Mouse (Mus musculus) hindbrain, embryonic 10.5 days (tissue): ENCODE measurements around the gene Stat5b. TPM values are rescaled to one million over a fixed set of nuclear protein-coding genes. Genes with fewer than 3 reads are reported as not detected.

Source experiments
- DNase-seq: peaks from one replicate; pipeline ENCODE4 v3.0.0-alpha.2; 2017; ENCODE audit warnings: low spot score
- H3K27ac ChIP-seq: fragments of 300-500 bp; sonication (generic); 2 replicates; pipeline ENCODE4 v1.5.1; 2016; ENCODE audit warnings: mild to moderate bottlenecking, moderate library complexity
- H3K27me3 ChIP-seq: fragments of 300-500 bp; sonication (generic); 2 replicates; pipeline ENCODE4 v1.6.1; 2016; ENCODE audit warnings: mild to moderate bottlenecking; ENCODE audit not compliant: poor library complexity, insufficient read depth, severe bottlenecking
- H3K36me3 ChIP-seq: fragments of 300-500 bp; sonication (generic); 2 replicates; pipeline ENCODE4 v1.6.1; 2016; ENCODE audit warnings: mild to moderate bottlenecking, moderate library complexity
- H3K4me1 ChIP-seq: fragments of 300-500 bp; sonication (generic); replicated peaks from 2 replicates; pipeline ENCODE4 v1.6.1; 2016; ENCODE audit warnings: mild to moderate bottlenecking
- H3K4me3 ChIP-seq: fragments of 300-500 bp; sonication (generic); 2 replicates; pipeline ENCODE4 v1.5.1; 2016; ENCODE audit warnings: mild to moderate bottlenecking, moderate library complexity
- H3K9me3 ChIP-seq: fragments of 300-500 bp; sonication (generic); 2 replicates; pipeline ENCODE4 v1.6.1; 2016; ENCODE audit warnings: mild to moderate bottlenecking, moderate library complexity
- WGBS: fragments of 180-500 bp; shearing (Covaris S2); methylation state at CpG from one replicate; pipeline ENCODE4 v1.1.7; 2016; 5-methylcytosine and 5-hydroxymethylcytosine counted together
- polyA plus RNA-seq: library from polyadenylated mRNA; unstranded; fragments of >200 nt; fragmentation: Nextera tagmentation; extraction: Ambion mirVana; gene quantifications from 2 replicates; pipeline ENCODE4 v1.2.1, GENCODE M21; 2016

Gene Stat5b
- polyA plus RNA-seq, 1 experiment from 2014 or later: 14.8 TPM

GRCm38 (mm10) chr11:100848080-100848479, 2.4 kb downstream of the Stat5b start:
- Histone ChIP-seq H3K36me3 (no peaks in the 10 kb centered on the region), H3K27ac (no peak overlapping the region), H3K4me3 (no peak overlapping the region), H3K4me1 (peaks cover 29% of the 10 kb centered on the region), H3K9me3 (no peaks in the 10 kb centered on the region), H3K27me3 (peaks cover 34% of the 10 kb centered on the region)
- no peak for DNase-seq
- WGBS: 79% methylated on average over 4 of the region's 4 CpGs

GRCm38 (mm10) chr11:100847572-100847971, 3.0 kb downstream of the Stat5b start:
- Histone ChIP-seq H3K36me3 (no peaks in the 10 kb centered on the region), H3K27me3 (peaks cover 29% of the 10 kb centered on the region), H3K4me1 (peaks cover 29% of the 10 kb centered on the region), H3K27ac (no peak overlapping the region), H3K9me3 (no peaks in the 10 kb centered on the region), H3K4me3 (no peak overlapping the region)
- DNase-seq: no peak
- WGBS: 88% methylated on average over 4 of the region's 4 CpGs

- H3K4me3 ChIP-seq: no peak overlapping the region
- DNase-seq: no peak
- H3K9me3 ChIP-seq: no peaks in the 10 kb centered on the region
- peaks cover 19% of the 10 kb centered on the region for H3K4me1 ChIP-seq
- H3K27me3 ChIP-seq: peaks cover 15% of the 10 kb centered on the region
- no peaks in the 10 kb centered on the region for H3K36me3 ChIP-seq
- H3K27ac ChIP-seq: no peak overlapping the region
- 83% methylated on average over 6 of the region's 6 CpGs for WGBS
Observed at GRCm38 (mm10) chr11:100845793-100846192, 4.7 kb downstream of the Stat5b start.

- H3K9me3 ChIP-seq: no peaks in the 10 kb centered on the region
- peaks cover 8% of the 10 kb centered on the region for H3K4me1 ChIP-seq
- no peak for DNase-seq
- WGBS: 89% methylated on average over 4 of the region's 4 CpGs
- H3K27ac ChIP-seq: no peak overlapping the region
- H3K27me3 ChIP-seq: peaks cover 12% of the 10 kb centered on the region
- H3K4me3 ChIP-seq: no peak overlapping the region
- no peaks in the 10 kb centered on the region for H3K36me3 ChIP-seq
Observed at GRCm38 (mm10) chr11:100844121-100844520, 6.4 kb downstream of the Stat5b start.

GRCm38 (mm10) chr11:100843070-100843669, 7.4 kb downstream of the Stat5b start:
- H3K36me3 ChIP-seq: no peaks in the 10 kb centered on the region
- WGBS: 94% methylated on average over 8 of the region's 8 CpGs
- 0 out of 2 replicates have a peak, but pooled peaks cover 3% of the 10 kb centered on the region for H3K27me3 ChIP-seq
- DNase-seq: no peak
- no peaks in the 10 kb centered on the region for H3K9me3 ChIP-seq
- no peak overlapping the region for H3K4me3 ChIP-seq
- H3K4me1 ChIP-seq: no peaks in the 10 kb centered on the region; the same call in 1 of the 2 replicates
- no peak overlapping the region for H3K27ac ChIP-seq

- DNase-seq: no peak
- 84% methylated on average over 7 of the region's 7 CpGs for WGBS
- Histone ChIP-seq H3K4me3 (no peak overlapping the region), H3K9me3 (peaks cover 4% of the 10 kb centered on the region), H3K27me3 (no peaks in the 10 kb centered on the region), H3K27ac (no peak overlapping the region), H3K36me3 (no peaks in the 10 kb centered on the region), H3K4me1 (no peaks in the 10 kb centered on the region; the same call in 1 of the 2 replicates)
Observed at GRCm38 (mm10) chr11:100842025-100842424, 8.5 kb downstream of the Stat5b start.

GRCm38 (mm10) chr11:100840866-100841265, 9.7 kb downstream of the Stat5b start:
- H3K9me3 ChIP-seq: peaks cover 4% of the 10 kb centered on the region
- DNase-seq: no peak
- WGBS: 76% methylated on average over 12 of the region's 12 CpGs
- H3K27ac ChIP-seq: no peak overlapping the region
- no peaks in the 10 kb centered on the region; the same call in 1 of the 2 replicates for H3K4me1 ChIP-seq
- no peaks in the 10 kb centered on the region for H3K36me3 ChIP-seq
- H3K27me3 ChIP-seq: no peaks in the 10 kb centered on the region
- no peak overlapping the region for H3K4me3 ChIP-seq

- no peak for DNase-seq
- no peaks in the 10 kb centered on the region for H3K27me3 ChIP-seq
- H3K4me1 ChIP-seq: no peaks in the 10 kb centered on the region; the same call in 1 of the 2 replicates
- no peak overlapping the region for H3K27ac ChIP-seq
- H3K9me3 ChIP-seq: peaks cover 4% of the 10 kb centered on the region
- no peak overlapping the region for H3K4me3 ChIP-seq
- no peaks in the 10 kb centered on the region for H3K36me3 ChIP-seq
- 75% methylated on average over 8 of the region's 8 CpGs for WGBS
Observed at GRCm38 (mm10) chr11:100839523-100839922, 11.0 kb downstream of the Stat5b start.

GRCm38 (mm10) chr11:100838894-100839293, 11.6 kb downstream of the Stat5b start:
- WGBS: 97% methylated on average over 9 of the region's 9 CpGs
- H3K9me3 ChIP-seq: peaks cover 4% of the 10 kb centered on the region
- no peak overlapping the region for H3K4me3 ChIP-seq
- no peaks in the 10 kb centered on the region for H3K36me3 ChIP-seq
- no peaks in the 10 kb centered on the region for H3K27me3 ChIP-seq
- H3K4me1 ChIP-seq: no peaks in the 10 kb centered on the region; the same call in 1 of the 2 replicates
- no peak for DNase-seq
- H3K27ac ChIP-seq: no peak overlapping the region

GRCm38 (mm10) chr11:100836923-100837702, 13.4 kb downstream of the Stat5b start:
- H3K27ac ChIP-seq: no peak overlapping the region
- H3K27me3 ChIP-seq: no peaks in the 10 kb centered on the region
- no peaks in the 10 kb centered on the region for H3K36me3 ChIP-seq
- WGBS: 84% methylated on average over 9 of the region's 9 CpGs
- no peaks in the 10 kb centered on the region; the same call in 1 of the 2 replicates for H3K4me1 ChIP-seq
- no peak for DNase-seq
- H3K4me3 ChIP-seq: no peak overlapping the region
- peaks cover 4% of the 10 kb centered on the region for H3K9me3 ChIP-seq

GRCm38 (mm10) chr11:100833466-100833865, 17.1 kb downstream of the Stat5b start:
- no peak overlapping the region for H3K27ac ChIP-seq
- WGBS: 72% methylated on average over 7 of the region's 7 CpGs
- no peak overlapping the region for H3K4me3 ChIP-seq
- H3K4me1 ChIP-seq: no peaks in the 10 kb centered on the region
- peaks cover 4% of the 10 kb centered on the region for H3K9me3 ChIP-seq
- no peaks in the 10 kb centered on the region for H3K27me3 ChIP-seq
- H3K36me3 ChIP-seq: no peaks in the 10 kb centered on the region
- DNase-seq: no peak

- H3K4me1 ChIP-seq: no peaks in the 10 kb centered on the region
- no peaks in the 10 kb centered on the region for H3K36me3 ChIP-seq
- WGBS: 84% methylated on average over 10 of the region's 10 CpGs
- H3K4me3 ChIP-seq: no peak overlapping the region
- H3K27ac ChIP-seq: no peak overlapping the region
- no peaks in the 10 kb centered on the region for H3K27me3 ChIP-seq
- no peaks in the 10 kb centered on the region for H3K9me3 ChIP-seq
- no peak for DNase-seq
Observed at GRCm38 (mm10) chr11:100831396-100831795, 19.1 kb downstream of the Stat5b start.

GRCm38 (mm10) chr11:100829691-100830090, 20.8 kb downstream of the Stat5b start:
- Histone ChIP-seq H3K27ac (no peak overlapping the region), H3K4me1 (no peaks in the 10 kb centered on the region), H3K36me3 (no peaks in the 10 kb centered on the region), H3K9me3 (no peaks in the 10 kb centered on the region), H3K27me3 (no peaks in the 10 kb centered on the region), H3K4me3 (no peak overlapping the region)
- DNase-seq: no peak
- WGBS: 87% methylated on average over 12 of the region's 12 CpGs
